Mouse (Mus musculus) gastrocnemius, adult 8-10 months (tissue): ENCODE results near the gene Fhad1. TPM values are rescaled to one million over a fixed set of nuclear protein-coding genes. Genes with fewer than 3 reads are reported as not detected.

Experiments
- DNase-seq, 2 experiments: peaks; one replicate each; pipeline ENCODE4 v3.0.0; 2022; ENCODE audit warnings: low spot score in 2 of 2
- total RNA-seq, 4 experiments: library from RNA; stranded (reverse); gene quantifications; 2 replicates each; pipeline ENCODE4 v1.2.4; 2022

The Fhad1 gene
- total RNA-seq, 4 experiments from 2014 or later, result not detected

DNA sequence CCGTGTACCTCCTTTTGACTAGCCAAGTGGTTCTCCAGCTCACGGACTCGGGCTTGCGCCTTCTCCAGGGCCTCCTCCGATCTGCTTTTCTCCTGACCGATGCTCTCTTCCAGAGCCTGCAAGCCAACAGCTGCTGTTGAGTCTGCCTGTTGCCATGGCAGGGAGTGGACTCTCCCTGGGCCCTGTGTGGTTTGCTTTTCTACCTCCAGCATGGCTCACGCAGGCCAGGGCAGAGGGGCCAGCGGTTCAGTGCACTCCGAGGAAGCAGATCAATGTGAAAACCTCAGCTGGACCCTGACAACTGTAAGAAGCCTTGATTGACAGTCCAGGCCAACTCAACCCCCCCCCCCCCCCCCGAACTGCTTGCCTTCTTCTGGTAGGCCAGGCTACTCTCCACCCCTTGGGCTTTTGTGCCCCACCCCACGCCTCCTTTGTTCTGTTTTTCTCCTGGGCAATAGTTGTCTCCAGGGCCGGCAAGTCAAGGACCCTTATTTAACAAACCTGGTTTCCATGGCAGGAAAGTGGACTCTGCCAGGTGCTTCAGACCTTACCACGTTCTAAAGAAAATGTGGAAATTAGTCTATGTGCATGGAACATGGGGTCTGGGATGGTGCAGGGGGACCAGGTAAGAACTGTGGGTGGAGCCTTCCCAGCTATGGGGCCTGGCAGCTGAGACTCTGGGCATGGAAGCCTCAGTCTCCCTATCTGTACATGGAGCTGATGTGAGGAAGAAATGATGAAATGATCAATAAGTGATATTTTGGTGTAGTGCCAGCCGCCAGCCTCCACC is 81.9 kb downstream of the Fhad1 start:
- DNase-seq, result no peak

DNA sequence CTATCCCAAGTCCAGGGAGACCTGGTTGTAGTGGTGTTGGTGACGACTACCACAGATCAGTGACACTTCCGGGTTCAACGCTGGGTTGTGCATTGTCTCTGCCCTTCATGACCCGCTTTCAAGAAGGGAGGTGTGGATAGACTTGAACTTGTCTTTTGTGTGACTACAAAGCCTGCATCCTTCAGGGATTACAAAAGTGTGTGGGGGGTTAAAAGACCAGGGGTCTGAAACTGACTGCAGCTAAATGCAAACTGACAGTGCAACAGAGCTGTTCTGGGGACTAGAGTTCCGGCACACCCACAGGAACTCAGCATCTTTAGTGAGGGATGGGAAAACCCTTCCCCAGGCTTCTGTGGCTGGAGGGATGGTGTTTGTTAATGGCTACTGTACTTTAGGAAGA is 83.4 kb downstream of the Fhad1 start:
- no peak for DNase-seq

DNA sequence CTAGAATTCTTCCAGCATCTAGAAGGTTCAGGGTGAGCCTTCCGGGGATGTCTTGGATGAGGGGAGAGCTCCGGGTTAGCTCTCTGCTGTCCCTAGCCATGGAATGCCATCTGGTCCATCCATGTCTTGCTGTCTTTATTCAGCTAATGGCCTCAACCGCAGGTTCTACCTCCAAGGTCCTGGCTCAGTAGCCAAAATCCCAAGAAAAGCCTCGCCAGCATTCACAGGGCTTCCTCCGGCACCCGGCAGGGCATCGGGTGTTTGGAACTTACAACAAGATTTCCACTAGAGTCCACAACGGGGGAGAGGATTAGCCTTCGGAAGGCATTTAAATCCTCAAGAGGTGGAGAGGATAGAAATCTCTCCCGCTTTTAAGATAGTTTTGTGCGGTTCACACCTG is 84.9 kb downstream of the Fhad1 start:
- DNase-seq, result no peak

DNA sequence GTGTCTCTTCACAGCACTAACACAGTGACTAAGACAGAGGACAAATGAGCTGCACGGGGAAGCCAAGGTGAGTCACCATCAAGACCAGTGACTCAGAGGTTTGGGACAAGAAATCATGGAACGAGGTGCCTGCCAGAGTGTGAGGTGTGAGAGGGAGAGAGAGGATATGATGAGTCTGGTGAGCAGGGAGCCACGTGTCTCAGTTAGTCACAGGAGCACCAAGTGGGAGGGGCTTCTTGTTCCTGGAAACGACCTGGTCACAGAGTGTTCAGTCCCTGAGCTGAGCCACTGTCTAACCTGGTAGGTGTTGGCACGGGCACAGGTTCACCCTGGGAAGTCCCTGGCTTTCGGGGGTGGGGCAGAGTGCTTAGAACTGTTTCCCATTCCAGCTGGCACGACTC is 86.0 kb downstream of the Fhad1 start:
- DNase-seq, result no peak

DNA sequence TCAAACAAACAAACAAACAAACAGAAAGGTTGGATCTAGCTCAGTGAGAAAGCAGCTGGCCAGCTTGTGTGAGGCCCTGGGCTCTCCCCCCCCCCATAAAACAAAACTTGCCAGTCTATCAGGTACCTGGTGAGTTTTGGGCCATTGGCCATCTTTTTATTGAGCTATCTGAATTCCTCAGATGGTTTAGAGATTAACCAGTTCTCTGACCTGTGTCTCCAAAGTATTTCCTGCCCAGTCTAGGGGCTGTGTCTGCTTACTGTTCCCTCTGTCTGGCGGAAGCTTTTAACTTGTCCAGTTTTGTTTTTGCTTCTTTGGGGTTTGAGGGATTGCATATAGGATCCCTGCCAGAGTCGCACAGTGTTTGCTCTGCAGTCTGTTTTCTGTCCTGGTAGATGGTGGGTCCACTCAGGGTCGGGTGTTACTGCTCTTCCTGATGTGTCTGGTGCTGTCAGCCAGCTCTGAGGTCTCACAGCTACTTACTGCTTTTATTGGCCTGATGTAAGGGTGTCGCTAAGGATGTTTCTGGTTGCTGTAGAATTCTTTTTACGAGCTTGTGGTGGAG is 89.0 kb downstream of the Fhad1 start:
- no peak for DNase-seq

DNA sequence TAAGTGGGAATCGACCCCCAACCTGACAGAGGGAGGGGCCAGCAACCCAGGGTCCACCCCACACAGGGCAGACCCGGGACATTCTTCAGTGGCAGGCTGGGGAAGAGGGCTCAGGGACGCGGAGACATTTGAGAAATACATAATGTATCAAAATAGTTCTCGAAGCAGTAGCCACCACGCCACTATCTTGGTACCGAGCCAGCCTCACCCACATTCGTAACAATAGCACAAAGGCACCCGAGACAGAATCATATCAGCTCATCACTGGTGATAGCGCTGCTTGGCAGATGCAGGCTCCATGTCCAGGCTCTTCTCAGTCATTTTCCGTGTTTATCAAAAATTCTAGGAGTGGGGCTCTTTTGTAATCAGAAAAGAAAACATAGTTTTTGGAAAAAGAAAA is 90.9 kb downstream of the Fhad1 start:
- no peak for DNase-seq

DNA sequence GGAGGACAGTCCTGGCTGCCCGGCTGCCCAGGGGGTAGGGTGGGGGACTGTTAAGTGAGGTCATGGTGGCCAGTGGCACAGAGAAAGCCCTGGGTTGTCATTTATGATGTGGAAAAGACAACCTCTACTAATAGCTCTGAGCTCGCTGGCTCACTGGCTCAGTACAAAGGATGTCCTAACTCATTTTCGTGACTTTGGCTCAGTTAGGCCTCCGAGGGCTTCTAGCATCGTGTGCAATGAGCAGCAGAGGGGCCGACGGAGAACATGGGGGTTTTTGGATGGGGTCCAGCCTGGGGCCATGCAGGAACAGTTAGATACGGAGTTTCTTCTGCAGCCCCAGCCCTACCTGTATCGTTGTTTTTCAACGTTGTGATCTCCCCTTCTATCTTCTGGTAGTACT is 94.5 kb downstream of the Fhad1 start:
- DNase-seq, result no peak

DNA sequence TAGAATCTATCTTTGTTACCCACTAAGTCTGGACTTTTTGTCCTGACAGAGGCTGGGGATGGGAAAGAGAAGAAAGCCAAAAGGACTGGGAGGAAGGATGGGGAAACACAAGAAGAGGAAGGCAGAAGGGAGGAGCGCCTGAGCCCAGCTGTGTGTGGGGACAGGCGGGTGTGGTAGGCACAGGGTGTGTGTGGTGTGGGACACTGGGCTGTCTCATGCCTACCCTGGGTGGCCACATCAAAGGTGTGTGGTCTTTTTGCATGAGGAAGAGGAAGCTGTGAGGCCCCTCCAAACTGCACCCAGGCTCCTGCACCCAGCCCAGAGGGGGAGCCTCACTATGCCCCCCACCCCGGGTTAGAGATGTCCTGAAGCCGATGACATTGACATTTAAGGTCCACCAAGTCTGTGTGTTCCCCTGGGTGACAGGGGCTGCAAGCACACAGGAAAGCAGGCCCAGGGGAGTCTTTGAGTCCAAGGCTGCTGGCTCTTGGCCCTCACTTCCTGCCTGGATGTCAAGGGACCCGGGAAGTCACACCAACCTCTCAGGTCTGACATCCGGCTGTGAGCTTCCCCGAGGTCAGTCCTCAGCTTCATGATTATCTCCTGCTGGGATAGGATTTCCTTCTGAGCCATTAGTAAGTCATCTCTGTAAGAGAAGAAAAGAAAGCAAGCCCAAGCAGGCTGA is 97.0 kb downstream of the Fhad1 start:
- no peak for DNase-seq

DNA sequence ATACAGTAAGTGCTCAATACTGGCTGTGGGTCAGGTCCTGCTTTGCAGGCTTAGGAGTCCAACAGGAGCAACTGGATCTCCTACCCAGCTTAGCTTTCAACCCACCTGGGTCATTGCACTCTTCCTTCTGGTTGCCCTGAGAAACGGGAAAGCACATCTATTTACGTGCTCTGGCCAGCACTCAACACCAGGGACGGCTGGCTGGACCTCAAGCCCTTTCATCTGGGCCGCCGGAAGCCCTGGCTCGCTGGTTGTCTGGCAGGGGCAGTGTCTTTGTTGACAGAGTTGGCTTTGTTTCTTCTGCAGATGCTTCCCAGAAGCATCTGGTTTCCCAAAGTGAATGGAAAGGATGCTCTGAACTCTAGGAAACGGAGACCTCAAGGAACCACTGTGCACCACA is 100.8 kb downstream of the Fhad1 start:
- DNase-seq, result peak in 1 of 2 experiments; percentile 16

DNA sequence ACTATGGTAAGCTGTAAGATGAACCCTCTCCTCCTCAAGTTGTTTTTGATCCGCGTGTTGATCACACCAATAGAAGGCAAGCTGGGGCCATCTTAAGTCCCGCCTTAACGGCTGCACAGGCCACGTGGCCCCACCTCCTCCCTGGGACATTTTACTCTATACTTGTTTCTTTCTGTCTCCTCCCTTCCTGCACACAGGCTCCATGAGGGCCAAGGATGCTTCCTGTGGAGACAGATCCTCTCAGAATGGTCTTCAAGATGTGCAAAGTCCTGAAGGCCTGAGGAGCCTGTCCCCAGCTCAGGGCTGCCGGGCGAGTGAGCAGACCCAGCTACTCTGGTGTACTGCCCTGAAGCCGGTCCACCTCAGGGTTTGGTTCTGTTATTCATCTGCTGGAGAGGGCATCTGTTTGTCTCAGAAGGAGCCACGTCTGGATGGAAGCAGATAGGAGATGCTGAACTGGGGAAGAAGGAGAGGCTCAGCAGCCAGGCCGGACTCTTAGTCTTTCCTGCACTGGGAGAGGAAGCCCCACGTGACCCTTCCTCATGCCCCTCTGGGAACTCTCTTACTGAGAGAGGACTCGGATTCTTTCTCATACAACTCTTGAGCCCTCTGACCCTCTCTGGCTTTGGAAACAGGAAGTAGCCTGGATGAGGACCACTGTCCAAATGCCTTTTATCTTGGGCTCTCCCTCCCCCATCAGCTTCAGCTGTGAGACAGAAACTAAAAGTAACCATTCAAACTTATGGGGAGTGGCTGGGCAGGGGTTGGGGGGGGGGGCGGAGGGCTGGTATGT is 101.5 kb downstream of the Fhad1 start:
- peak in 1 of 2 experiments; percentile 15 for DNase-seq

DNA sequence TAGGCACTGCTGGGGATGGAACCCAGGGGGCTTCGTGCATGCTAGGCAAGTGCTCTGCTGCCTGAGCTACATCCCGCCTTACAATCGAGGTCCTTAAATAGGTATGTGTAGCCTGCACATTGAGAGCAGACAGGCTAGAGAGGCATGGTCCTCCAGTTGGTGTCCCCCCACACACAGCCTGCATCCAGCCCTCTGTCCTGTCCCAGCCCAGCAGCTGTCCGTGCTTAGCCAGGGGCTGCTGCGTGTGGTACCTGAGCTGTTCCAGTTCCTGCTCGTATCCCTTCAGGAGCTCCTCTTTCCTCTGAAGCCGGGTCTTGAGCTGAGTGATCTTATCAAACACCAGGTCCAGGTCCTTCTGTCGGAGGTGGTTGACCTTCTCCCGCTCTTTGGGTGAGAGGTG is 110.2 kb downstream of the Fhad1 start:
- no peak for DNase-seq

DNA sequence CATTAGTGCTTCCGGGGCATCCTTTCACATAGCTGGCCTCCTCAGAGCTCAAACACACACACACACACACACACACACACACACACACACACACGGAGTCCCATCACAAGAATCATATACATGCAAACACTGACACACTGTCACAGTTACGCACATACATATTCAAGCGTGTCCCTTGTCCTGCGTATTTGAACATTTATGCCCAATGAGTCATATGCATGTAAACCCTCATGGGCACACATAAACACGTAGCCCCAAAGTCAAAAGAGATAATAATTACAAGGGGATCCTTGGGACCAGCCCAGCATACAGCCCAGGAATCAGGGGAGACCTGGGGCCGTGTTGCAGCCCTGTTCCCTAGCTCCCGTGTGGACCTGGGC is 112.4 kb downstream of the Fhad1 start:
- DNase-seq, result no peak

DNA sequence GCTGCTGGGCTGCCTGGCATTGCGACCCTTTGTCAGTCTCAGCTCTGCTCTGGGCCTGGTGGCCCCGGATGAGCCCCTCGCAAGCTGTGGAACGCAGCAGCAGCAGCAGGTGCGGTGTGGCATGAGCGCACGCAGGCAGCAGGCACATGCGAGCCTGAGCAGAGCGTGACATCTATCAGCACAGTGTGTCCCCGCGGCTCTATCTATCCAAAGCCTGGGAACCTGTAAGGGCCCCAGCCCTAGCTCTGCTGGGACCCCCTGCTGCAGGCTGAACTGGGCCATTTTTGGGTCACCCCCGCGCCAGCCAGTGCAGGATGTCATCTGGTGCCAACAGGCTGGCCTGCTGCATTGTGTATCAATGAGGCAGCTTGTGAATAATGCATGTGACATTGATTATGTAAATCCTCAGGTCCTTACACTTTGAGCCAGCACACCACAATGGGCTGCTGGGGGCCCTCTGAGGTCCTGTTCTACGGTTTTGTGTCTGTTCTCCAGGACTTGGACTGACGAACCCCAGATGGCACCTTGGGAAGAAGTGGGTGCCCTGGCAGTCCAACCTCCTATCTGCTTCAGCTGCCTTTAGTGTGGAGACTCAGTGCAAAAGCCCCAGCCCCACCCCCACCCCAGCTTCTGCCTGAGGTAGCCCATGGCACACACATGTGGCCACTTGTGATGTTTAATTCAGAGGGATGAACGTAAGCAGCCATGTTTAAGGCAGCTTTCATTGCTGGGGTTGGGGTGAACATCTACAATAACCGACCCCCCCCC is 113.0 kb downstream of the Fhad1 start:
- no peak for DNase-seq

DNA sequence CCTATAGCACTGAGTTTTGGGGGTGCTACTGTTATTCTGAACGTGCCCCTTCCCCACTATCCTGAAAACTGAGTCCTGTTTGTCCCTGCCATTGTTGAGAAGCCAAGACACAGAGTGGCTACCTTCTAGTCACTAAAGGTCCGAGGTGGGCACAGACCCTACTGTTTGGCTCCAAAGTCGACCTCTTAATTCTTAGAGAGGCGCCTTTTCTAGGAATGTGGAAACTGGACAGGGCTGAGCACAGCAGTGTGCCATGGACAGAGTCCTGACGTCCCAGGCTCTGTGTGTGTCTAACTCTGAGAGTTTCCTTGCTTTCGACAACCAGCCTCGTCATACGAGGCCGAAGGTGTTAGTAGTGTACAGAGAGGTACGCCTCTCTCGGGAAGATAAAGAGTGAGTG is 114.5 kb downstream of the Fhad1 start:
- DNase-seq, result no peak

DNA sequence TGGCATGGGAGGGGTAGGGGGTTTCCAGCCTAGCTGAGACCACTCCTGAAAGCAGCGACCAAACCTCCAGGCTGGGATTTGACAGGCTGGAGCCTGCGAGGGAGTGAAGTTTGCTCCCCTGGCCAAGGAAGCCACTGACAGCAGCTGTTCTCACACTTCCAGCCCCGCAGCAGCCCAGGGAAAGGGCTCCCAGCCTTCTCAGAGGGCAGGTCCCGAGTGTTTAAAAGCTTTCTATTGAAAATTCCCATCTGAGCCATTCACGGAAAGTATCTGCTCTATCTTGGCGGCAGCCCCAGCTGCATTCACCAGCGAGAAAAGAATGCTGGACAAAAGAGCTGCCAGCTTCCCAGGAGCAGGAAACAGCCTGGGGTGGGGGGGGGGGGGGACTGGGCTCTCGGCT is 114.9 kb downstream of the Fhad1 start:
- no peak for DNase-seq

DNA sequence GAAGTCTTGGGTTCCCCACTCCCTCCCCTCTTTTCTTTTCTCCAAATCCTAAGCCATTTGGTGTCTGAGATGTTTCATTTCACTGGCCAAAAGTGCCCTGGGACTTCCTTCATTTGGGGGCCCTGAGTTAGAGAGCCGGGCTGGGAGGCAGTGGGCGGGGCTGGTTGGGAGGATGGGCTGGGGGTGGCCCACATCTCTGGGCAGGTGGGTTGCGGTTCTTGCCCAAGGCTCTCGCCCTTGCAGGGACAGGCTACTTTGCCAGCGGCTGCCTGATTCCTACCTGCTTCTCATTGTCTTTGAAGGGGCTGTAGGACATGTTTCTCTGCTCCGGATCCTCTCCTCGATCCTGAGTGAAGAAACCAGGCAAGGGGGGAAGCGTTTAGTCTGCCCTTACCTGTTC is 116.0 kb downstream of the Fhad1 start:
- no peak for DNase-seq

DNA sequence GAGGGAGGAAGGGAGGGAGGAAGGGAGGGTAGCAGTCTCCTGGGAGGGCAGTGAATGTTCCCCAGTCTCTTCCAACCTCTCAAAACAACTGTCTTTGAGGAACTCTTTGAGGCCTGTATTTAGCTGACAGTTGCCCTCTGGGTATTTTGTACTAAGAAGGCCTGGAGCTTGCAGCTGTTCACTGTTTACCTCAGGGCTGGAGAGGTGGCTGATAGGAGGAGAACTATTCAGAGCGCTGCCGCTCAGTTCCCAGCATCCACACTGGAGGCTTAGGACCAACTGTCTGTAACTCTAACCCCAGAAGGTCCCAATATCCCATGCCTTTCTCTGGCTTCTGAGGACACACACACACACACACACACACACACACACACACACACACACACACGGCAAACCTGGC is 117.0 kb downstream of the Fhad1 start:
- no peak for DNase-seq

DNA sequence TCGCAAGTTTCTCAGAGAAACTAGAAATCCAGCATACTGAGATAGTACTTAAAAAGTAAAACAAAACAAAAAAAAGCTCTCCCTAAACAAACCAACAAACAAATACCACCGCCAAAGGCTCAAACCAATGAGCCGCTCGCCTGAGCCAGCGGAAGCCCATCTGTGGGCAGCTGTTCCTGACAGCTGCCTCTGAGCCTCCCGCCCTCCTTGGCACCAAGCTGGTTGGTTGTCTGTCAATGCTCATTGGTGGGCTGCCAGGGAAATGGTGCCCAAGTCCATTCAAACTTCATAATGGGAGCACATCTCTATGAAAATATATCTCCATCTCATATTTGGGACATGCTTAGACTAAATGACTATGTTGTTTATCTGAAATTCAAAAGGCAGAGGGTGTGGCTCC is 117.7 kb downstream of the Fhad1 start:
- no peak for DNase-seq

DNA sequence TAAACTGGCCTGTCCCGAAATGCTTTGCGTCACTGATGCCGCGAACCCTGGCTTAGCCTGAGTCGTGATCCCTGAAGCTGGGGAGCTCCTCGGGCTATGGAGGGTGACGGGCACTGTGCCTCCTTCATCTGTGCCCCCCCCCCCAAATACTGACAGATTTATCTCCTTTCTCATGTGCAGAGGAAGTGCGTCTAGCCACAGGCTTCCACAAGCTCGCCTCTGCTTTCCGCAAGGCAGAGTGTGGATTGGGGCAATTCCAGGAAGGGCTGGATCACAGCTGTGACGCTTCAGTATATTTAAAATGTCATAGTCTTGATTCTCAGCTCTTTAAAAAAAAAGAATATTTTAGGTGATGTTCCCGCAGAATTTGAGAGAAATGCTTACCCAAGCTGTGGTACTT is 119.1 kb downstream of the Fhad1 start:
- DNase-seq, result no peak

DNA sequence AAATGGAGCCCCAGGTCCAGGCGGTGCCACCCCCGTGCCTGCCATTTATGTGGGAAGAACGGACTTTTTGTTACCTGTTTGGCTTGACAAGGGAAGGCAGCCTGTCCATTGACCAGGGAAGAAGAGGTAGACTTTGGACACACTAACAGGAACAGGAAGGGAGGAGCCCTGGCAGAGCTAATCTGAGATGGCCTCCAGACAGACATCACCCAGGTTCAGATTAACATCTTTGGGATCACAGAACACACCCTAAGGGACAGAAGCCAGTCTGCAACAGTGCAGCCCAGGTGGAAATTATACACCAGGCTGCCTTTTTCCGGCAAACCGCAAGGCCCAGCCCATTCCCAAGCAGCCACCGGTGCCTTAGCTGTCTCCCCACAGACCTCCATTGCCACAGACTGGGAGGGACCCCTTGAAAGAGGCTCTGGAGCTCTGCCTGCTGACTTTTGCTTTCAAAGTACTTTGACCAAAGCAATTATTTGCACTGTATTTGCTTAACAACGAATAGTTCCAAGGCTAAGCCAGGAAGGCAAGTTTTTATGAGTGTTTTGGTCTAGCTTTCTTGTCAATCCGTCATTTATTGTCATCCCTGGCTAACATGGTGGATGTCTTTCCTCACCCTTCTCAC is 121.6 kb downstream of the Fhad1 start:
- DNase-seq, result no peak
